Mouse (Mus musculus): Measurements from ENCODE around the gene Zbtb16. TPM values are rescaled to one million over a fixed set of nuclear protein-coding genes. Genes with fewer than 3 reads are reported as not detected.

Zbtb16 gene
- total and polyA plus RNA-seq, 2 experiments: 7.2 to 24.2 TPM

DNA sequence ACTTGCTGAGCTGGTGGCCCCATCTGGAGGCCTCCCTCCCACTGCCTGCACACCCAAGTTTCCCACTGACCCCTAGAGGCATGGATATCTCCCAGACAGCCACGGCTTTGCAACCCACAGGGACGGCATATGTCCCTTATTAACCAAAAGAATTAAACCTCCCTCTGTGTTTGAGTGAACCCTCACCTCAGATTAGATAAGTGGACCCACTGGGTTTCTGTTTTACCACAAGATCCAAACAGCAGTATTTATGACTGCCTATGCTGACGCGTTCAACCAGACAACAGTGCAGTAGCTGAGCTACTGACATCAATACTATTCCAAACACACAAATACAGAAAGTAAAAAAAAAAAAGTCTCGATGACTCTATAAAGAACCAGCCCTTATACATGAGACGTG is 29.4 kb downstream of the Zbtb16 start:
- Histone ChIP-seq H3K4me3 (ENCODE audit: insufficient read depth, low read depth, low read length) (no peak overlapping the region), H3K36me3 (ENCODE audit: control insufficient read depth, insufficient read depth, low read length) (peaks cover 3% of the 10 kb centered on the region; the same call in 1 of the 2 replicates), H3K4me1 (ENCODE audit: control insufficient read depth, insufficient read depth, low read length) (peaks cover 4% of the 10 kb centered on the region), H3K27me3 (ENCODE audit: control insufficient read depth, insufficient read depth, low read length) (no peaks in the 10 kb centered on the region), H3K9ac (ENCODE audit: low read depth, low read length) (no peak overlapping the region; the same call in 1 of the 2 replicates), H3K79me2 (ENCODE audit: control insufficient read depth, insufficient read depth, low read length) (peaks cover 39% of the 10 kb centered on the region), H3K27ac (replicated peaks; ENCODE audit: insufficient read depth, low read depth, low read length) (no peak overlapping the region)
- WGBS: 84% methylated on average over 6 of the region's 6 CpGs
- no peak for DNase-seq (ENCODE audit: extremely low read depth, low read depth, low spot score)
- no peak for TF ChIP-seq CTCF (IDR thresholded peaks at IDR 0.05; ENCODE audit: low read depth, low read length)
- no peak for TF ChIP-seq POLR2A (IDR thresholded peaks at IDR 0.05; ENCODE audit: extremely low read depth, insufficient read depth, low read length)

DNA sequence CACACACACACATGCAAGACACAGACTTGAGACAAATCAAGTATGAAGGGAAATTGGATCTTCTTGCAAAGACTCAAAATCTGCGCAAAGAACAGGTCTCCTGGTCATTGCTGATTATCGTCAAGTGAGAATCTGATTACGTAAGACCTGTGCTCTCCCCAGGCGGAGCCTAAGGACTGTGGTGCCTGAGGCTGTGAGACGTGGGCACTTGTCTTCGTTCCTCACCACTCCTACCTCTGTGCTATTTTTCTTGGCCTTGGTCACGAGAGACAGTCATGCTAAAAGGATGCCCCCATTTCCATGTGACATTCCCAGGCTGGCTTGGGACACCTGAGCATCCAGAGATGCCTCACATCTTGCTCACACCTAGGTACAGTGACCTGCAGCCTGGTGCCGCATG is 30.2 kb downstream of the Zbtb16 start:
- no peak for TF ChIP-seq POLR2A (IDR thresholded peaks at IDR 0.05; ENCODE audit: extremely low read depth, insufficient read depth, low read length)
- no peak for TF ChIP-seq CTCF (IDR thresholded peaks at IDR 0.05; ENCODE audit: low read depth, low read length)
- Histone ChIP-seq H3K79me2 (ENCODE audit: control insufficient read depth, insufficient read depth, low read length) (peaks cover 35% of the 10 kb centered on the region), H3K27me3 (ENCODE audit: control insufficient read depth, insufficient read depth, low read length) (no peaks in the 10 kb centered on the region), H3K4me1 (ENCODE audit: control insufficient read depth, insufficient read depth, low read length) (peaks cover 10% of the 10 kb centered on the region), H3K27ac (replicated peaks; ENCODE audit: insufficient read depth, low read depth, low read length) (no peak overlapping the region), H3K4me3 (ENCODE audit: insufficient read depth, low read depth, low read length) (no peak overlapping the region), H3K36me3 (ENCODE audit: control insufficient read depth, insufficient read depth, low read length) (peaks cover 3% of the 10 kb centered on the region; the same call in 1 of the 2 replicates), H3K9ac (ENCODE audit: low read depth, low read length) (no peak overlapping the region)
- no peak for DNase-seq (ENCODE audit: extremely low read depth, low read depth, low spot score)
- WGBS: 68% methylated on average over 8 of the region's 8 CpGs

DNA sequence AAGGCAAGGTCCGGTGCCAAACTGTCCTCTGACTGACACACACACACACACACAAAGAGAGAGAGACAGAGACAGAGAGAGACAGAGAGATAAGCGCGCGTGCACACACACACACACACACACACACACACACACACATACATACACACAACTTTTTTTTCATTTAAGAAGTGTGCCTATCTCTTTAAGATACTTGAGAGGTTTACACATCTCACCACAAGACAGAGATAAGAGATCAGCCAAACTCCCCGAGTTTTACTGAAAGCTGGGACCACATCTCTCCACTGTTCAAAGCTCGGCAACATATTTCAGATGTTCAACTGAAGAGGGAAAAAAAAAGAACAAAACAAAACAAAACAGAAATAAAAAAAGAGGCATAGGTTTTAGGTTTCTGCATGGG is 31.5 kb downstream of the Zbtb16 start:
- H3K4me1 ChIP-seq (ENCODE audit: control insufficient read depth, insufficient read depth, low read length): peaks cover 18% of the 10 kb centered on the region
- H3K79me2 ChIP-seq (ENCODE audit: control insufficient read depth, insufficient read depth, low read length): peaks cover 27% of the 10 kb centered on the region
- no peak overlapping the region for H3K27ac ChIP-seq (replicated peaks; ENCODE audit: insufficient read depth, low read depth, low read length)
- WGBS: 79% methylated on average over 6 of the region's 6 CpGs
- H3K9ac ChIP-seq (ENCODE audit: low read depth, low read length): no peak overlapping the region
- H3K36me3 ChIP-seq (ENCODE audit: control insufficient read depth, insufficient read depth, low read length): peaks cover 3% of the 10 kb centered on the region; the same call in 1 of the 2 replicates
- no peak for DNase-seq (ENCODE audit: extremely low read depth, low read depth, low spot score)
- H3K27me3 ChIP-seq (ENCODE audit: control insufficient read depth, insufficient read depth, low read length): no peaks in the 10 kb centered on the region
- no peak overlapping the region for H3K4me3 ChIP-seq (ENCODE audit: insufficient read depth, low read depth, low read length)
- TF ChIP-seq POLR2A (IDR thresholded peaks at IDR 0.05; ENCODE audit: extremely low read depth, insufficient read depth, low read length): no peak
- TF ChIP-seq CTCF (IDR thresholded peaks at IDR 0.05; ENCODE audit: low read depth, low read length): no peak

DNA sequence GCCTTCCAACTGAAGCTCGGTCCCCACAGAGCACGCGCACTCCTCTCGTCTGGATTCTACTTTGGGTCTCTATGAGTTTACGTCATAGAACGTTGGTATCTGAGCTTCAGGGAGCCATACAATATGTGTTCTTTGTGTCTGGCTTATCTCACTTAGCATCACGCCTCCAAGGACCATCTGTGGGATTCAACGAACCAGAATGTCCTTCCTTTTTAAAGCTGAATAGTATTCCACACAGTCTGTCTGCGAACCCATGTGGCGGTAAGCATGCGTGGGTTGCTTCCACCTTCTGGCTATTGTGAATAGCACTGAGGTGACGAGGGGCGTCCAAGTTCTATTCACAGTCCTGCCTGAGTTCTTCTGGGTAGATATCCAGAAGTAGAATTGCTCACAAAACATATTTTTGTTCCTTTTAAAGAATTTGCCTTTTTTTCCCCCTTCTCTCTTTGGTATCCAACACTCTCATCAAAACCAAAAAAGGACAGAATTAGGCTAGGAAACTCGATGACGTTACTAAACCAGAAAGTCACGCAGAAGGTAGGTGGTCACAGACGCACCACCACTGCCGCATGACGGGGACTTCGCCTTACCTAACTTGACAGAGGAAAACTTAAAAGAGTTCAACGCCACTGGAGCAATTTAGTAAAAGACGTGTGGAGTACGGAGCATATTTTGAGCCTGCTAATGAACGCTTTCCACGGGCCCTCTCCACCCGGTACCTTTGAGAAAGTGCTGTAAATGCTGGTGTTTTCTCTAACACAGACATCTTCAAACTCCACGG is 32.4 kb downstream of the Zbtb16 start:
- Histone ChIP-seq H3K9ac (ENCODE audit: low read depth, low read length) (no peak overlapping the region), H3K4me3 (ENCODE audit: insufficient read depth, low read depth, low read length) (no peak overlapping the region), H3K27ac (replicated peaks; ENCODE audit: insufficient read depth, low read depth, low read length) (no peak overlapping the region), H3K27me3 (ENCODE audit: control insufficient read depth, insufficient read depth, low read length) (no peaks in the 10 kb centered on the region), H3K79me2 (ENCODE audit: control insufficient read depth, insufficient read depth, low read length) (peaks cover 26% of the 10 kb centered on the region), H3K4me1 (ENCODE audit: control insufficient read depth, insufficient read depth, low read length) (peaks cover 25% of the 10 kb centered on the region), H3K36me3 (ENCODE audit: control insufficient read depth, insufficient read depth, low read length) (peaks cover 2% of the 10 kb centered on the region; the same call in 1 of the 2 replicates)
- no peak for DNase-seq (ENCODE audit: extremely low read depth, low read depth, low spot score)
- TF ChIP-seq POLR2A (IDR thresholded peaks at IDR 0.05; ENCODE audit: extremely low read depth, insufficient read depth, low read length) (no peak), CTCF (IDR thresholded peaks at IDR 0.05; ENCODE audit: low read depth, low read length) (no peak)
- WGBS: 94% methylated on average over 27 of the region's 27 CpGs

DNA sequence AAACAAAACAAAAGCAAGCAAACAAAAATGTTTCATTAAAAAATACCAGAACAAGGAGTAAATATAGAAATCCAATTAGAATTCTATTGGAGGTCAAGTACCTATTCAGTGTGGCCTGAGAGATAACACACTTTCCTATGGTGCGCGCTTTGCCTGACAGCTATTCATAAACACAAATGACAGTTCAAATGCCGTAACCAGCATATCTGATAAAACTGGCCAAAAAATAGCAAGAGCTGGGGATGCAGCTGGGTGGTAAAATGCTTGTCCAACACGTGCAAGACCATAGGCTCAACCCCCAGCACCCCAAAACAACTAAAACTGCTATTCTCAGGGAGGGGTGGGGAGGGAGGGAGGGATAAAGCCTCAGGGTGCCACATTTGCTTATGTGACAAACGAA is 33.6 kb downstream of the Zbtb16 start:
- Histone ChIP-seq H3K27me3 (ENCODE audit: control insufficient read depth, insufficient read depth, low read length) (no peaks in the 10 kb centered on the region), H3K36me3 (ENCODE audit: control insufficient read depth, insufficient read depth, low read length) (no peaks in the 10 kb centered on the region), H3K4me1 (ENCODE audit: control insufficient read depth, insufficient read depth, low read length) (peaks cover 29% of the 10 kb centered on the region), H3K9ac (ENCODE audit: low read depth, low read length) (no peak overlapping the region), H3K79me2 (ENCODE audit: control insufficient read depth, insufficient read depth, low read length) (peaks cover 21% of the 10 kb centered on the region), H3K4me3 (ENCODE audit: insufficient read depth, low read depth, low read length) (no peak overlapping the region), H3K27ac (replicated peaks; ENCODE audit: insufficient read depth, low read depth, low read length) (0 out of 2 replicates have a peak overlapping the region, but pooled peaks have one; percentile 10)
- TF ChIP-seq POLR2A (IDR thresholded peaks at IDR 0.05; ENCODE audit: extremely low read depth, insufficient read depth, low read length) (no peak), CTCF (IDR thresholded peaks at IDR 0.05; ENCODE audit: low read depth, low read length) (no peak)
- WGBS: 59% methylated on average over 5 of the region's 5 CpGs
- DNase-seq (ENCODE audit: extremely low read depth, low read depth, low spot score): no peak

DNA sequence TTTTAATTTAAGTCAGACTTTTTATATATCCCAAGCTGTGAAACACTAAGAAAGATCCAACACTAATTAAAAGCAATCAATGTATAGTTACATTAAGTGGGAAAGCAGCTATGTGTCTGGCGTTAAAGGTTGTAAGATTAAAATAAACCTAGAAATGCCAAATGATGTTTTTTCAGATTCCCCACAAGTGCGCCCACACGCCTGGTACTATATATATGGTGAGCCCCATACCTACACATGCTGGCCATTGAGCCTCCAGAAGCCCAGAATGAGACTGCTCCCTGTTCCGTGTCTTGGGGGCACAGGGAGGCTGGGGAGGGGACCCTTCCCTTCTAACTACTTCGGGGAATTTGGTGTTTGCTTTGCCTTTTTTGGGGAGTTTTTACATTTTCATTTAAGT is 34.7 kb downstream of the Zbtb16 start:
- H3K27ac ChIP-seq (replicated peaks; ENCODE audit: insufficient read depth, low read depth, low read length): peak overlapping the region; percentile 96
- H3K79me2 ChIP-seq (ENCODE audit: control insufficient read depth, insufficient read depth, low read length): peaks cover 15% of the 10 kb centered on the region; the same call in 1 of the 2 replicates
- peaks cover 34% of the 10 kb centered on the region for H3K4me1 ChIP-seq (ENCODE audit: control insufficient read depth, insufficient read depth, low read length)
- 79% methylated on average over 5 of the region's 5 CpGs for WGBS
- H3K9ac ChIP-seq (ENCODE audit: low read depth, low read length): peak overlapping the region; percentile 64; the same call in 1 of the 2 replicates
- H3K27me3 ChIP-seq (ENCODE audit: control insufficient read depth, insufficient read depth, low read length): no peaks in the 10 kb centered on the region
- DNase-seq (ENCODE audit: extremely low read depth, low read depth, low spot score): no peak
- TF ChIP-seq CTCF (IDR thresholded peaks at IDR 0.05; ENCODE audit: low read depth, low read length) (no peak), POLR2A (IDR thresholded peaks at IDR 0.05; ENCODE audit: extremely low read depth, insufficient read depth, low read length) (no peak)
- H3K36me3 ChIP-seq (ENCODE audit: control insufficient read depth, insufficient read depth, low read length): no peaks in the 10 kb centered on the region
- no peak overlapping the region for H3K4me3 ChIP-seq (ENCODE audit: insufficient read depth, low read depth, low read length)
